Mouse (Mus musculus) midbrain, embryonic 15.5 days (tissue): ENCODE results near the gene Tvp23a. TPM values are rescaled to one million over a fixed set of nuclear protein-coding genes. Genes with fewer than 3 reads are reported as not detected.

Experiments
- ATAC-seq: fragments of 200-750 bp; cut with Nextera tagmentation; replicated peaks from 2 replicates; pipeline ENCODE4 v1.8.0; 2017; ENCODE audit warnings: moderate TSS enrichment
- H3K27ac ChIP-seq: fragments of 300-500 bp; sonication (generic); 2 replicates; pipeline ENCODE4 v1.5.1; 2015; ENCODE audit warnings: mild to moderate bottlenecking, inconsistent platforms
- H3K27me3 ChIP-seq: fragments of 300-500 bp; sonication (generic); replicated peaks from 2 replicates; pipeline ENCODE4 v1.6.1; 2015; ENCODE audit warnings: inconsistent platforms
- H3K36me3 ChIP-seq: fragments of 300-500 bp; sonication (generic); replicated peaks from 2 replicates; pipeline ENCODE4 v1.6.1; 2015; ENCODE audit warnings: inconsistent platforms
- H3K4me1 ChIP-seq: fragments of 300-500 bp; sonication (generic); 2 replicates; pipeline ENCODE4 v1.6.1; 2015; ENCODE audit warnings: inconsistent platforms
- H3K4me2 ChIP-seq: fragments of 300-500 bp; sonication (generic); 2 replicates; pipeline ENCODE4 v1.6.1; 2015; ENCODE audit warnings: inconsistent platforms, mild to moderate bottlenecking, moderate library complexity
- H3K4me3 ChIP-seq: fragments of 300-500 bp; sonication (generic); 2 replicates; pipeline ENCODE4 v1.5.1; 2015; ENCODE audit warnings: mild to moderate bottlenecking, inconsistent platforms
- H3K9ac ChIP-seq: fragments of 300-500 bp; sonication (generic); 2 replicates; pipeline ENCODE4 v1.6.1; 2015; ENCODE audit warnings: mild to moderate bottlenecking, inconsistent platforms
- H3K9me3 ChIP-seq: fragments of 300-500 bp; sonication (generic); 2 replicates; pipeline ENCODE4 v1.6.1; 2016; ENCODE audit warnings: inconsistent platforms
- WGBS: fragments of 180-500 bp; shearing (Covaris S2); methylation state at CpG from one replicate; pipeline ENCODE4 v1.1.7; 2015; ENCODE audit warnings: mixed read lengths; 5-methylcytosine and 5-hydroxymethylcytosine counted together
- polyA plus RNA-seq: library from polyadenylated mRNA; unstranded; fragments of >200 nt; fragmentation: Nextera tagmentation; extraction: Ambion mirVana; gene quantifications from 2 replicates; pipeline ENCODE4 v1.2.1, GENCODE M21; 2015

The Tvp23a gene
- polyA plus RNA-seq, 1 experiment from 2014 or later, result 54.7 TPM

GRCm38 (mm10) chr16:10448931-10449330 is 1.8 kb upstream of the Tvp23a start:
- no peaks in the 10 kb centered on the region for H3K36me3 ChIP-seq
- no peak overlapping the region for H3K4me2 ChIP-seq
- no peaks in the 10 kb centered on the region for H3K9me3 ChIP-seq
- no peak overlapping the region for H3K27ac ChIP-seq
- no peak for ATAC-seq
- no peak overlapping the region for H3K9ac ChIP-seq
- H3K27me3 ChIP-seq, result no peaks in the 10 kb centered on the region
- 82% methylated on average over 9 of the region's 9 CpGs for WGBS
- no peak overlapping the region for H3K4me3 ChIP-seq
- peaks cover 33% of the 10 kb centered on the region for H3K4me1 ChIP-seq

GRCm38 (mm10) chr16:10447781-10448180 is 619 bp upstream of the Tvp23a start:
- no peaks in the 10 kb centered on the region for H3K36me3 ChIP-seq
- 67% methylated on average over 2 of the region's 2 CpGs for WGBS
- no peaks in the 10 kb centered on the region for H3K9me3 ChIP-seq
- H3K27ac ChIP-seq, result peak overlapping the region; percentile 87; the same call in 1 of the 2 replicates
- peaks cover 44% of the 10 kb centered on the region for H3K4me1 ChIP-seq
- H3K27me3 ChIP-seq, result no peaks in the 10 kb centered on the region
- peak overlapping the region; percentile 78 for H3K9ac ChIP-seq
- H3K4me2 ChIP-seq, result peak overlapping the region; percentile 76
- ATAC-seq, result 0 out of 2 replicates have a peak, but pooled peaks have one; percentile 6
- H3K4me3 ChIP-seq, result peak overlapping the region; percentile 58

- WGBS, result 13% methylated on average over 13 of the region's 13 CpGs
- peak overlapping the region; percentile 76 for H3K4me2 ChIP-seq
- H3K27me3 ChIP-seq, result no peaks in the 10 kb centered on the region
- H3K4me3 ChIP-seq, result peak overlapping the region; percentile 58
- H3K36me3 ChIP-seq, result no peaks in the 10 kb centered on the region
- peak; percentile 83 for ATAC-seq
- no peaks in the 10 kb centered on the region for H3K9me3 ChIP-seq
- H3K27ac ChIP-seq, result peak overlapping the region; percentile 87
- H3K4me1 ChIP-seq, result peaks cover 47% of the 10 kb centered on the region
- peak overlapping the region; percentile 78 for H3K9ac ChIP-seq
Observed at GRCm38 (mm10) chr16:10446573-10447263, 444 bp downstream of the Tvp23a start.

- H3K9me3 ChIP-seq, result no peaks in the 10 kb centered on the region
- no peak overlapping the region for H3K27ac ChIP-seq
- H3K27me3 ChIP-seq, result no peaks in the 10 kb centered on the region
- H3K4me2 ChIP-seq, result no peak overlapping the region
- peaks cover 4% of the 10 kb centered on the region; the same call in 1 of the 2 replicates for H3K36me3 ChIP-seq
- H3K9ac ChIP-seq, result no peak overlapping the region
- no peak overlapping the region for H3K4me3 ChIP-seq
- no peak for ATAC-seq
- H3K4me1 ChIP-seq, result peaks cover 47% of the 10 kb centered on the region
Observed at GRCm38 (mm10) chr16:10443723-10444122, 3.4 kb downstream of the Tvp23a start.

DNA sequence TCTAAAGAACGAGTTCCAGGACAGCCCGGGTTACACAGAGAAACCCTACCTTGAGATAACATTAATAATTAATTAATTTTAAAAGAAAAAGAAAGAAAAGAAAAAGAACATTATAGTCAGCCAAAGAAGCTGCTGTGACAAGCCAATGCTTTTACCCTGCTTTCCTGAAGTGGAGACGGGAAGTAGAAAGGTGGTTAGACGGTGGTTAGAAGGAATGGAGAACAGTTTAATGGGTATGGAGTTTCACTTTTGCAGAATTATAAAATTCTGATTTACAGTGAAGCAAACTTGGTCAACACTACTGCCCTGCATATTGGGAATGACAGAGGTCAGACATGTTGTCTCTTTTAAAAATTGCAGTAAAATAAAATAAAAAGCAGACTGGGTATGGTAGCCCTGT is 5.4 kb downstream of the Tvp23a start:
- no peak overlapping the region for H3K4me3 ChIP-seq
- no peak for ATAC-seq
- H3K9ac ChIP-seq, result no peak overlapping the region
- H3K36me3 ChIP-seq, result peaks cover 9% of the 10 kb centered on the region; the same call in 1 of the 2 replicates
- H3K4me1 ChIP-seq, result peaks cover 41% of the 10 kb centered on the region
- WGBS, result 91% methylated on average over 4 of the region's 4 CpGs
- H3K27ac ChIP-seq, result no peak overlapping the region
- no peak overlapping the region for H3K4me2 ChIP-seq
- no peaks in the 10 kb centered on the region for H3K27me3 ChIP-seq
- no peaks in the 10 kb centered on the region for H3K9me3 ChIP-seq

DNA sequence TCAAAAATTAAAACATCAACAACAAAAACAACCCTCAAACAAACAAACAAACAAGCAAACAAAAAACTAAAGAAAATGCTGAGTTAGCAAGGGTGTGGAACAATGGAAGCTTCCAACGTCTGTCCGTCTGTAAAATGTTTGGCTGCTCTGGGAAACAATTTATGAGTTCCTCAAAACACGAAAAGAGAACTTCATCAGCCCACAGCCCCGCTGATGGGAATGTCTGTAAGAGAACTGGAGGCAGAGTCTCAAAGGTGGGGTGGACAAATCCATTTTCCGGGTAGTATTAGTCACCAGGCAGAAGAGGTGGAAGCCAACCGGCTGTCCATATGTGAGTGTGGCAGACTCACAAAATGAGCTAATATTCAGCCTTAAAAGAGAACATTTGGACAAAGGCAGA is 5.8 kb downstream of the Tvp23a start:
- WGBS, result 90% methylated on average over 6 of the region's 6 CpGs
- no peak for ATAC-seq
- Histone ChIP-seq H3K27me3 (no peaks in the 10 kb centered on the region), H3K27ac (no peak overlapping the region), H3K4me3 (no peak overlapping the region), H3K36me3 (peaks cover 9% of the 10 kb centered on the region; the same call in 1 of the 2 replicates), H3K4me2 (no peak overlapping the region), H3K4me1 (peaks cover 38% of the 10 kb centered on the region), H3K9ac (no peak overlapping the region), H3K9me3 (no peaks in the 10 kb centered on the region)

DNA sequence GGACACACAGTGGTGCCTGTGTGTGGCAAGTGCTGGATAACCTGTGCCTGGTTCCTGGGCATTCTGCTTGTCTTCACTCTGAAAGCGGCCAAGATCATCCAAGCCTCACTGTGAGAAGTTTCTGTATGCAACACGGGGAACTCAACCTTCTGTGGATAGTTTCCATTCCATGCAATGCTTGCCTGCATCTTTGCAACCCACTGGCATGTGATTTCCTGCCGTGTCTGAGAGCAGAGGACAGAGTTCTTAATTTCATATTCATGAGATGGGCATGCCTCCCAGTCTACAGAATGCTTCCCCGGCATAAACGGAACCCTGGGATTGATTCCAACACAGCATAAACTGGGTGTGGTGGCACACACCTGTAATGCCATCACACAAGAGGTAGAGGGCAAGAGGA is 9.1 kb downstream of the Tvp23a start:
- Histone ChIP-seq H3K36me3 (peaks cover 9% of the 10 kb centered on the region; the same call in 1 of the 2 replicates), H3K4me3 (no peak overlapping the region), H3K27ac (no peak overlapping the region), H3K4me2 (no peak overlapping the region), H3K9me3 (no peaks in the 10 kb centered on the region), H3K4me1 (peaks cover 6% of the 10 kb centered on the region), H3K27me3 (no peaks in the 10 kb centered on the region), H3K9ac (no peak overlapping the region)
- ATAC-seq, result no peak
- WGBS, result 80% methylated on average over 5 of the region's 5 CpGs

DNA sequence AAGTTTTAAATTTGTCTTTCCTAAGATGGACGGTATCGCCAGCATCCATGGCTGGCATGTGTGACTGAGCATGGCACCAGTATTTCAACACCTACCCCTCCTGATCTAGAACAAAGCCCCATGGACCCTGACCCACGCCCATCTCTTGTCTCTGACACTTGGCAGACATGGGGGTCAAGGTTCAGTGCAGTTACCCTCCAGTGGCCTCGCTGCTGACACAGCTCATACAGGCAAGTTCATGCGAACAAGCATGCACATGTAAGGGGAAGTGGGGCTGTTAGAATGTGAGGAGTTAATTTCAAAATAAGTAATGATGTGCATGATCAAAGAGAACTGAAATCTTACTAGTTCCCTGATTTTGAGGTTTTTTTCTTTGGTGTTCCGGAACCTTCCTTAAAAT is 11.0 kb downstream of the Tvp23a start:
- H3K4me3 ChIP-seq, result no peak overlapping the region
- no peaks in the 10 kb centered on the region for H3K4me1 ChIP-seq
- H3K9me3 ChIP-seq, result no peaks in the 10 kb centered on the region
- ATAC-seq, result no peak
- no peak overlapping the region for H3K9ac ChIP-seq
- H3K4me2 ChIP-seq, result no peak overlapping the region
- no peak overlapping the region for H3K27ac ChIP-seq
- 91% methylated on average over 6 of the region's 6 CpGs for WGBS
- peaks cover 9% of the 10 kb centered on the region; the same call in 1 of the 2 replicates for H3K36me3 ChIP-seq
- H3K27me3 ChIP-seq, result no peaks in the 10 kb centered on the region

DNA sequence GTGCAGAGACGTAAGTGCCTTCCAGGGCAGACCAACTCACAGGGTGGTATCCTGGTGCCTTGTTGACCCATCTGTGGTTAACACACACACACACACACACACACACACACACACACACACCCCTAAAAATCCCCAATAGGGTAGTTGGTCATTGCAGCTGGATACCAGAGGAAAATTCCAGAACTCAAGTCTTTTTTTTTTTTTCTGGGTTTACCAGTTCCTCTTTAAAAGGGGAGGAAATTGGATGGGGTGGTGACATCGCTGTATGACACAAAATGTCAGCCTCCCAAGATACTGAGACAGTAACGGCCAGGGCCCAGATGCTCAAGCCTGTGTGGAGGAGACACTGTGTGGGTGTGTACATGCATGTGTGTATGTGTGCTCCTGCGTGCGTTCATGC is 13.8 kb downstream of the Tvp23a start:
- Histone ChIP-seq H3K27me3 (no peaks in the 10 kb centered on the region), H3K9me3 (no peaks in the 10 kb centered on the region)
- WGBS, result 91% methylated on average over 5 of the region's 5 CpGs

DNA sequence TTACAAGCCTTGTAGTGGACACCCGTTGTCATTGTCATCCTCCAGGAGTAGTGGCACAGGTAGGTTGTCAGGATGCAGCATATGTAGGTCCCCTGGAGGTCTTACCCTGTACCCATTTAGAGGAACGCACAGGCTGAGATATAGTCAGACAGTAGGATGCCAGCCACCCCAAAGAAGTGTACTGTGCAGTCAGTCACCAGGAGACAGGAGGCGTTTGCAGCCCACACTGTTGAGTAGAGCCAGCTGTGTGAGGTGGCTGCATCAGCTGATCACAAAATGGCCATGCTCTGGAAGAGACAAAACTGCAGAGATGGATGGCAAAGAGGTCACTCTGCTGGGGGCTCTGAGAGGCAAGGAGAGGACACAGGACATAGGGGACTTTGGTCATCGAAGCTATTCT is 14.8 kb downstream of the Tvp23a start:
- Histone ChIP-seq H3K36me3 (no peaks in the 10 kb centered on the region; the same call in 1 of the 2 replicates), H3K4me2 (no peak overlapping the region), H3K4me3 (no peak overlapping the region), H3K27ac (no peak overlapping the region), H3K4me1 (no peaks in the 10 kb centered on the region), H3K9ac (no peak overlapping the region), H3K27me3 (no peaks in the 10 kb centered on the region), H3K9me3 (no peaks in the 10 kb centered on the region)
- no peak for ATAC-seq
- WGBS, result 89% methylated on average over 4 of the region's 4 CpGs

More for the DNA sequence above, 13.8 kb downstream of the Tvp23a start:
- no peak overlapping the region for H3K4me2 ChIP-seq
- H3K4me1 ChIP-seq, result no peaks in the 10 kb centered on the region
- peaks cover 1% of the 10 kb centered on the region; the same call in 1 of the 2 replicates for H3K36me3 ChIP-seq
- ATAC-seq, result no peak
- H3K9ac ChIP-seq, result no peak overlapping the region
- no peak overlapping the region for H3K4me3 ChIP-seq
- no peak overlapping the region for H3K27ac ChIP-seq

- WGBS, result 80% methylated on average over 1 of the region's 1 CpGs
- Histone ChIP-seq H3K9ac (no peak overlapping the region), H3K9me3 (no peaks in the 10 kb centered on the region), H3K27me3 (no peaks in the 10 kb centered on the region), H3K27ac (no peak overlapping the region), H3K4me2 (no peak overlapping the region), H3K36me3 (peaks cover under 1% of the 10 kb centered on the region; the same call in 1 of the 2 replicates), H3K4me3 (no peak overlapping the region), H3K4me1 (no peaks in the 10 kb centered on the region)
- ATAC-seq, result no peak
Observed at GRCm38 (mm10) chr16:10431911-10432310, 15.3 kb downstream of the Tvp23a start.

GRCm38 (mm10) chr16:10420447-10421054 is 26.6 kb downstream of the Tvp23a start:
- Histone ChIP-seq H3K9me3 (no peaks in the 10 kb centered on the region), H3K4me2 (no peak overlapping the region), H3K4me3 (no peak overlapping the region), H3K27me3 (no peaks in the 10 kb centered on the region), H3K36me3 (peaks cover 58% of the 10 kb centered on the region), H3K27ac (no peak overlapping the region), H3K4me1 (no peaks in the 10 kb centered on the region), H3K9ac (no peak overlapping the region)
- ATAC-seq, result no peak
- WGBS, result 95% methylated on average over 9 of the region's 9 CpGs
